Mouse (Mus musculus): ENCODE data around the gene Gfra4. TPM values are rescaled to one million over a fixed set of nuclear protein-coding genes. Genes with fewer than 3 reads are reported as not detected.

The Gfra4 gene
- polyA plus RNA-seq, 1 experiment from 2014 or later, result 1.2 TPM

GRCm38 (mm10) chr2:131059377-131059776 is 16.5 kb upstream of the Gfra4 start:
- Histone ChIP-seq H3K79me2 (ENCODE audit: inconsistent target) (no peaks in the 10 kb centered on the region), H3K27ac (no peak overlapping the region), H3K36me3 (ENCODE audit: inconsistent target) (no peaks in the 10 kb centered on the region), H3K4me3 (ENCODE audit: inconsistent target) (no peak overlapping the region)
- WGBS (ENCODE audit: missing documents), result 78% methylated on average over 1 of the region's 1 CpGs

DNA sequence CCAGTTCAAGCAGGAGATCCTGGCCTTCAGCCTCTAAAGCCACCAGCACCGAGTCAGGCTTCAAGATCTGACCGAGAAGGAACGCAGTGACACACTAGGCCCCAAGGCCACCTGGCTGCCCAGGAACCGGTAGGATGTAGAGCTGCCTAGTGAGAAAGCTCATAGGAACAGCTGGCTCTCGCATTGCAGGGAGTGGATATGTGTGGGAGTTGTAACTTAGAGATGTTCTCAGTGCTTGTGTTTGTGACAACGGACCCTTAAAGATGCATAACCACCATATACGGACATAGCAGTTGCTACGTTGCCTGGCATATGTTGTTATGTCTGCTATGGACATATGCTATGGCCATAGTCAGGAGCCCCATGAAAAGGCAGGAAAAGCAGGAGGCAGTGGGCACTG is 15.8 kb upstream of the Gfra4 start:
- H3K79me2 ChIP-seq (ENCODE audit: inconsistent target), result no peaks in the 10 kb centered on the region
- H3K4me3 ChIP-seq (ENCODE audit: inconsistent target), result no peak overlapping the region
- no peak overlapping the region for H3K27ac ChIP-seq
- 93% methylated on average over 8 of the region's 8 CpGs for WGBS (ENCODE audit: missing documents)
- H3K36me3 ChIP-seq (ENCODE audit: inconsistent target), result no peaks in the 10 kb centered on the region

DNA sequence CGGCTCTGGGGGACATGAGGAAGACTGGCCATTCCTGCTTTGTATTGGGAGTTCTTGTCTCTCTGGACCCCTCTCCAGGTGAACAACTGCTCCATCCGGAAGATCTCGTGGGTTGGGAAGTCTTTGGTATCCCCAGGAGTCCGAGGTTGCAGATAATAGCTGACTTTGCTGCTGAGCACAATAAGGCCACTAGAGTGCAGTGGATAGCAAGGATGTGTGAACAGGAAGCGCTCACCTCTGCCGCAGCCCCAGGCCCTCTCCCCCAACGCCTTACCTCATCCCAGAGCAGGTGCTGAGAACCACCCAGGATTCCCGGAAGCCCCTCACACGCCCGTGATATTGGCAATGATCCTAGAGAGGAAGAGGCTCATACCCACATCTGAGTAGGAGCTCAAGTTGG is 13.3 kb upstream of the Gfra4 start:
- Histone ChIP-seq H3K4me3 (ENCODE audit: inconsistent target) (no peak overlapping the region), H3K79me2 (ENCODE audit: inconsistent target) (no peaks in the 10 kb centered on the region)
- 4% methylated on average over 10 of the region's 10 CpGs for WGBS (ENCODE audit: missing documents)

GRCm38 (mm10) chr2:131055631-131056030 is 12.7 kb upstream of the Gfra4 start:
- no peaks in the 10 kb centered on the region for H3K79me2 ChIP-seq (ENCODE audit: inconsistent target)
- H3K36me3 ChIP-seq (ENCODE audit: inconsistent target), result no peaks in the 10 kb centered on the region
- no peak overlapping the region for H3K27ac ChIP-seq
- no peak overlapping the region for H3K4me3 ChIP-seq (ENCODE audit: inconsistent target)
- 11% methylated on average over 10 of the region's 10 CpGs for WGBS (ENCODE audit: missing documents)

More for the DNA sequence above, 13.3 kb upstream of the Gfra4 start:
- no peaks in the 10 kb centered on the region for H3K36me3 ChIP-seq (ENCODE audit: inconsistent target)
- H3K27ac ChIP-seq, result no peak overlapping the region

GRCm38 (mm10) chr2:131054646-131055264 is 11.9 kb upstream of the Gfra4 start:
- H3K27ac ChIP-seq, result no peak overlapping the region
- H3K4me3 ChIP-seq (ENCODE audit: inconsistent target), result no peak overlapping the region
- WGBS (ENCODE audit: missing documents), result 10% methylated on average over 21 of the region's 21 CpGs
- H3K79me2 ChIP-seq (ENCODE audit: inconsistent target), result no peaks in the 10 kb centered on the region
- no peaks in the 10 kb centered on the region for H3K36me3 ChIP-seq (ENCODE audit: inconsistent target)

DNA sequence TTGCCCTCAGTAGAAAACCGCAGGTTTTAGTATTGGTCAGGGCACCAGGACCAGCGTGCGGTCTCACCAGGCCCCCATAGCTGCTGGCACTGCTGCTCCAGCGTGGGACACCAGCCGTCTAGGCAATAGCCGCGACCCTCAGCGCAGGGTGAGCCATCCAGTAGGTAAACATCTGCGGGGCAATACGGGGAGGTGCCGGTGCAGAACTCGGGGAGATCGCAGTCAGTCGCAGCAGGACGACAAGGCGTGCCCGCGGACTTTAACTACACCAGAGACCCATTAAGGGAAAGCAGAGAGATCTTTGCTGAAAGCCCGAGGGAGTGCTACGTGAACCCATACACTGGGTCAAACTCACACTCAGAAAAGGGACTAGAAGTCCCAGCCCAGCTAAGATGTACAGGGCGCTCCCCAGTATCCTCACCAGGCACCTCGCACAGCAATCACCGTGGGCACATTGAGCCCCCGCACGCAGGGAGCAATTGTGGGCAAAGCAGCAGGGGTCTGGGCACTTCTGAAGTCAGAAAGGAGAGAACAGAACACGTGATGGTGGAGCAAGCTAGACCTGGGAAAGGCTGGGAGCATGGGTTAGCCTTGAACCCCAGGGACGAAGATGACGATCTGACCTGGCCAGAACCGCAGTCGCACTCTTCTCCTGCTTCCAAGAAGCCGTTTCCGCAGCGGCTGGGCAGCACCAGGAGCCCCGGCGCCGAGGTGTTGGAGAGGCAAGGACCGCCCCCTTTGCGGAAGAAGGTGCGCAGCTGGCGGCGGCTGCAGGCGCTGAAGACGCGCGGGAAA is 11.2 kb upstream of the Gfra4 start:
- Histone ChIP-seq H3K79me2 (ENCODE audit: inconsistent target) (no peaks in the 10 kb centered on the region), H3K4me3 (ENCODE audit: inconsistent target) (no peak overlapping the region), H3K27ac (no peak overlapping the region), H3K36me3 (ENCODE audit: inconsistent target) (no peaks in the 10 kb centered on the region)
- 12% methylated on average over 45 of the region's 45 CpGs for WGBS (ENCODE audit: missing documents)

GRCm38 (mm10) chr2:131052862-131053418 is 10.1 kb upstream of the Gfra4 start:
- Histone ChIP-seq H3K27ac (no peak overlapping the region), H3K36me3 (ENCODE audit: inconsistent target) (no peaks in the 10 kb centered on the region), H3K79me2 (ENCODE audit: inconsistent target) (no peaks in the 10 kb centered on the region), H3K4me3 (ENCODE audit: inconsistent target) (no peak overlapping the region)
- WGBS (ENCODE audit: missing documents), result 75% methylated on average over 6 of the region's 6 CpGs

GRCm38 (mm10) chr2:131052043-131052442 is 9.2 kb upstream of the Gfra4 start:
- Histone ChIP-seq H3K4me3 (ENCODE audit: inconsistent target) (no peak overlapping the region), H3K79me2 (ENCODE audit: inconsistent target) (no peaks in the 10 kb centered on the region), H3K27ac (no peak overlapping the region), H3K36me3 (ENCODE audit: inconsistent target) (no peaks in the 10 kb centered on the region)
- 85% methylated on average over 5 of the region's 5 CpGs for WGBS (ENCODE audit: missing documents)

DNA sequence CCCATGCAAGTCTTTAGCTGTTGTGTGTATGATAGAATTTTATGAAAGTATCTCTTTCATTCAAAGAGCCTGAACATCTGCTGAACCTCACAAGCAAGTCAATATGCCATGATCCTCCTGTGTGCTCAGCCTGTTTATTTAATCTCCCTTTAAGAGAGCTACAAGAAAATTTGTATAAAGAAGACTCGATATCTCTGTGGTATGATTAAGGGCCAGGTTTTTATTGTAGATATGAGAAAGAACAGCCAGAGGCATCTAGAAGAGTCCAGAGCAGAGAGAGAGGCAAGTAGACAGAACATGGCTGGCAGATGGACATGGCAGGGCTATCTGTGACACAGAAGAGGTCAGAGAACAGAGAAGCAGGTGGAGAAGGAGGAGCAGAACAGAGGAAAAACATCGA is 3.1 kb upstream of the Gfra4 start:
- Histone ChIP-seq H3K27ac (no peak overlapping the region), H3K36me3 (ENCODE audit: inconsistent target) (no peaks in the 10 kb centered on the region), H3K4me3 (ENCODE audit: inconsistent target) (no peak overlapping the region), H3K79me2 (ENCODE audit: inconsistent target) (no peaks in the 10 kb centered on the region)
- WGBS (ENCODE audit: missing documents), result 85% methylated on average over 2 of the region's 2 CpGs

DNA sequence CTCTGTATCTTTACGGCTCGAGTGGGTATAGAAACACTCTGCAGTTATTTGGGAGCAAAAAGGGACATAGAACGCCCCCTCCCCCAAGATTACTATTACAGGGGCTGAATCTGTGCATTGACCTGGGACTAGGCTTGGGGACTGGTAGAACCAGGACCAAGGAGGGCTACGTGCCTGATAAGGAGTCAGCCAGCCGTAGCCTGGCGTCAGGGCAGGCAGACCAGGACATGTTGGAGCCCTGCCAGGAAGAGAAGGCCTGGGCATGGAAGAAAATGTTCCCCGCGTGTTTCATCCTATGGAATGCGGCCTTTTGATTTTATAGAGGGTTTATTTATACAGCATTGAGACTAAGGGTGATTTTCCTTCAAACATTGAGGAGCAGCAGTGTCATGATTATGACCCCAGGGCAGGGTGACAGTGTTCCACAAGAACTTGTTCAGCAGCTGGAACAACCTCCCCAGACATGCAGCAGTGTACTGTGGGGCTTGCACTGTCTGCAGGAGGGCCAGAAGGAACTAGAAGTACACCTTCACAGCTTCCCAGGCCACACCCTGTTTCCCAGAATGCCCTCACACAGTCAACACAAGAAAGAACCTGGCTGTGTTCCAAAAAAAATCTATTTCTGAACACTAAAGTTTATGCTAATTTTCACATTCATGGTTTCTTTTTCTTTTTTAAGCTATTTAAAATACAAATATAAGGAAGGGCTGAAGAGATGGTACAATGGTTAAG is 2.3 kb upstream of the Gfra4 start:
- H3K27ac ChIP-seq, result no peak overlapping the region
- H3K4me3 ChIP-seq (ENCODE audit: inconsistent target), result no peak overlapping the region
- WGBS (ENCODE audit: missing documents), result 94% methylated on average over 9 of the region's 9 CpGs
- H3K79me2 ChIP-seq (ENCODE audit: inconsistent target), result no peaks in the 10 kb centered on the region
- H3K36me3 ChIP-seq (ENCODE audit: inconsistent target), result no peaks in the 10 kb centered on the region

DNA sequence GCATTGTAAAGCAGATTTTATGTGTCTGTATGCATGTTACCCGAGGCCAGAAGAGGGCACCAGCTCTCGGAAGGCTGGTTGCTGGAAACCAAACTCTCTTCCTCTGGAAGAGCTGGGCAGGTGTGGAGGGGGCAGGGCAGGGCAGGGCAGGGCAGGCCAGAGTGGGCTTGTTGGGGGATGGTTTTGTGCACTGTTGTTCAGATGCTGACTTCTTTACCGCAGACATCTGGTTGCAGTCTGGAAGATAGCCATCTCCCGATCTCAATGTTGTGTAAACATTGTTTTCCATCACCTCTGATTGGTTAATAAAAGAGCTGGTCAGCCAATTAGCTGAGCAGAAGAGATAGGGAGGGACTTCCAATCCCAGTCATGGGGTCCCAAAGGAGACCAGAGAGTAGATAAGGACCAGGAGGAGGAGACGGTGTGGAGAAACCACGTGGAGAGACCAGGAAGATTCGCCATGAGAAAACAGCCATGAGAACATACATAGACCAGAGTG is 1.5 kb upstream of the Gfra4 start:
- no peak overlapping the region for H3K27ac ChIP-seq
- no peak overlapping the region for H3K4me3 ChIP-seq (ENCODE audit: inconsistent target)
- no peaks in the 10 kb centered on the region for H3K79me2 ChIP-seq (ENCODE audit: inconsistent target)
- no peaks in the 10 kb centered on the region for H3K36me3 ChIP-seq (ENCODE audit: inconsistent target)
- 35% methylated on average over 6 of the region's 7 CpGs for WGBS (ENCODE audit: missing documents)

DNA sequence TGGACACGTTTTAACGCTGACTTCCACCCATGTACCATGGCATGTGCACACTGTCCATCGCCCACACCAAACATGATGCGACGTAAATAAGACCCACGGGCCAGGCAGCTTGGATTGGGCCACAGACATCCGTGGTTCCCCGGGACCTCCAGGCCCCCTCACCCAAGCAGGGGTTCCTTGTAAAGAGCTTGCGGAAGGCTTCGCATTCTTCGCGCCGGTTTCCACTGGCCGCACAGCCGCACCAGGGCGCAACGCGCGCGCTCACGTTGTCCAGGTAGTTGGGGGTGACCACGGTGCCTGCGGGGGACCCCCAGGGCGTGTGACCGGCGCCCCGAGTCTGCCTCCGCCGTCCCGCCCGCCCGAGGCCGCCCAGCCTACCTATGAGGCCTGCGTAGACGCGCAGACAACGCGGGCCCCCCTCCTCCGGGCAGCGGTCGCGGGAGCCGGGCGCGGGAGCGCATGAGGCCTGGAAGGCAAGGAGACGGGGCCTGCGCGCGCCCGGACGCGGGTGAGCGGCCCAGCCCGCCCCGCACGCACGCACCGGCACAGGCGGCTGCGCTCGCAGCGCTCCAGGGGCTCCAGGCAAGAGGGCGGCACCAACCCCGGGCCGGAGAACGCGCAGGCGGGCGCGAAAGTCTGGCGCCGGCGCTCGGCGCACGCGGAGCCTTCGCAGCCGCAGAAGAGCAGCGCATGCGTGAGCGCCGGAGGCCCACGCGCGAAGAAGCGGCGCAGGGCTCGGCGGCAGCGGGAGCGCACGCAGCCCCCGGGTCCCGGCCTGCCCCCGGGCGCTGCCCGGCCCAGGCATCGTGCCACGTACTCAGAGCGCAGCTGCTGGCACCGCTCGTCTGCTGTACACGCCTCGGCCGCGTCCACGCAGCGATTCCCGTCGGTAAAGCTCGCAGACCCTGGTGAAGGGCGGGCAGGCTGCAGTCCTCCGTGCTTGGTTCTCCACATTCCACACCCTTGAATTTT is 1.7 kb downstream of the Gfra4 start:
- 6% methylated on average over 96 of the region's 115 CpGs for WGBS (ENCODE audit: missing documents)
- H3K27ac ChIP-seq, result no peak overlapping the region

GRCm38 (mm10) chr2:131038675-131039074 is 4.2 kb downstream of the Gfra4 start:
- Histone ChIP-seq H3K36me3 (ENCODE audit: inconsistent target) (no peaks in the 10 kb centered on the region), H3K4me3 (ENCODE audit: inconsistent target) (no peak overlapping the region), H3K27ac (no peak overlapping the region), H3K79me2 (ENCODE audit: inconsistent target) (no peaks in the 10 kb centered on the region)
- 91% methylated on average over 5 of the region's 5 CpGs for whole genome bisulfite sequencing (ENCODE audit: missing documents)

More for the DNA sequence above, 1.7 kb downstream of the Gfra4 start:
- Histone ChIP-seq H3K79me2 (ENCODE audit: inconsistent target) (no peaks in the 10 kb centered on the region), H3K4me3 (ENCODE audit: inconsistent target) (no peak overlapping the region), H3K36me3 (ENCODE audit: inconsistent target) (no peaks in the 10 kb centered on the region)

- Histone ChIP-seq H3K36me3 (ENCODE audit: inconsistent target) (no peaks in the 10 kb centered on the region), H3K79me2 (ENCODE audit: inconsistent target) (no peaks in the 10 kb centered on the region), H3K27ac (no peak overlapping the region), H3K4me3 (ENCODE audit: inconsistent target) (no peak overlapping the region)
- 89% methylated on average over 6 of the region's 6 CpGs for WGBS (ENCODE audit: missing documents)
These were observed 4.7 kb downstream of the Gfra4 start for GRCm38 (mm10) chr2:131038197-131038596.
